Mouse (Mus musculus): ENCODE data around the gene Cnot6l.

Cnot6l gene
- long read RNA-seq, experiment 1, full-length matches to known transcripts: 6 of 13 reads
- long read RNA-seq, experiment 1, partial matches to known transcripts: 4 of 13 reads
- long read RNA-seq, experiment 1, other reads (novel, unspliced or antisense): 3 of 13 reads
- long read RNA-seq, experiment 2, full-length matches to known transcripts: 1 of 6 reads
- long read RNA-seq, experiment 2, partial matches to known transcripts: 0 of 6 reads
- long read RNA-seq, experiment 2, other reads (novel, unspliced or antisense): 5 of 6 reads

- intact Hi-C loops (cut with DNase I): loop anchor here (5.0 kb wide), 1 partner anchor 62 kb away; no protein-coding TSS in a partner anchor
These were observed at the start of gene Cnot6l for GRCm38 (mm10) chr5:96164021-96164411. TSS of gene Cnot6l (minus strand) at chr5:96164171.

- intact Hi-C loops (cut with DNase I): loop anchor here (1.0 kb wide), 1 partner anchor 50 kb away; no protein-coding TSS in a partner anchor
These were observed 46.1 kb upstream of the Cnot6l start for GRCm38 (mm10) chr5:96209916-96210583.

GRCm38 (mm10) chr5:96209459-96209858, 45.5 kb upstream of the Cnot6l start, which contains the start of gene Mrpl1:
TSS of gene Mrpl1 (plus strand) at chr5:96209493.
- intact Hi-C loops (cut with DNase I): loop anchor here (1.0 kb wide), 1 partner anchor 49 kb away; no protein-coding TSS in a partner anchor

GRCm38 (mm10) chr5:96208543-96208942, 44.6 kb upstream of the Cnot6l start:
- intact Hi-C loops (cut with DNase I): no loop called here

GRCm38 (mm10) chr5:96207531-96207930, 43.6 kb upstream of the Cnot6l start:
- intact Hi-C loops (cut with DNase I): no loop called here

- intact Hi-C loops (cut with DNase I): no loop called here
These were observed 42.9 kb upstream of the Cnot6l start for GRCm38 (mm10) chr5:96206897-96207296.

- intact Hi-C loops (cut with DNase I): no loop called here
These were observed 37.6 kb upstream of the Cnot6l start for GRCm38 (mm10) chr5:96201462-96202154.

GRCm38 (mm10) chr5:96200269-96200668, 36.3 kb upstream of the Cnot6l start:
- intact Hi-C loops (cut with DNase I): no loop called here

GRCm38 (mm10) chr5:96198271-96198670, 34.3 kb upstream of the Cnot6l start:
- intact Hi-C loops (cut with DNase I): no loop called here

GRCm38 (mm10) chr5:96196547-96197052, 32.6 kb upstream of the Cnot6l start:
- intact Hi-C loops (cut with DNase I): no loop called here

- intact Hi-C loops (cut with DNase I): no loop called here
These were observed 27.3 kb upstream of the Cnot6l start for GRCm38 (mm10) chr5:96191251-96191650.

- intact Hi-C loops (cut with DNase I): no loop called here
These were observed 25.8 kb upstream of the Cnot6l start for GRCm38 (mm10) chr5:96189761-96190160.

GRCm38 (mm10) chr5:96183987-96184386, 20.0 kb upstream of the Cnot6l start:
- intact Hi-C loops (cut with DNase I): no loop called here

GRCm38 (mm10) chr5:96183211-96183610, 19.2 kb upstream of the Cnot6l start:
- intact Hi-C loops (cut with DNase I): no loop called here

GRCm38 (mm10) chr5:96176879-96177358, 12.9 kb upstream of the Cnot6l start:
- intact Hi-C loops (cut with DNase I): no loop called here

- intact Hi-C loops (cut with DNase I): no loop called here
These were observed 12.2 kb upstream of the Cnot6l start for GRCm38 (mm10) chr5:96176121-96176520.

GRCm38 (mm10) chr5:96171765-96172164, 7.8 kb upstream of the Cnot6l start:
- intact Hi-C loops (cut with DNase I): no loop called here

- intact Hi-C loops (cut with DNase I): no loop called here
These were observed 6.5 kb upstream of the Cnot6l start for GRCm38 (mm10) chr5:96170443-96170842.

- intact Hi-C loops (cut with DNase I): no loop called here
These were observed 2.8 kb upstream of the Cnot6l start for GRCm38 (mm10) chr5:96166761-96167160.

GRCm38 (mm10) chr5:96163396-96164020, 463 bp downstream of the Cnot6l start:
- intact Hi-C loops (cut with DNase I): loop anchor here (5.0 kb wide), 1 partner anchor 61 kb away; no protein-coding TSS in a partner anchor
